Mouse (Mus musculus): ENCODE results near the gene Chrm1. TPM values are rescaled to one million over a fixed set of nuclear protein-coding genes. Genes with fewer than 3 reads are reported as not detected.

Chrm1 gene
- polyA plus RNA-seq, 2 experiments: 0.01 TPM; not detected in 1

- Histone ChIP-seq H3K9ac (replicated peaks) (peak overlapping the region; percentile 99), H3K36me3 (replicated peaks; ENCODE audit: control insufficient read depth, insufficient read depth, low read depth) (peaks cover 56% of the 10 kb centered on the region), H3K4me3 (ENCODE audit: insufficient read depth in 1 of 2, low read depth in 2 of 2, low read length in 2 of 2) (peak overlapping the region; percentile 98 to 99), H3K27me3 (ENCODE audit: control insufficient read depth, insufficient read depth, low read length) (no peaks in the 10 kb centered on the region), H3K27ac (peak overlapping the region; percentile 99), H3K4me2 (ENCODE audit: low read depth) (peak overlapping the region; percentile 98), H3K4me1 (replicated peaks; ENCODE audit: control insufficient read depth in 2 of 2, insufficient read depth in 2 of 2, low read length in 1 of 2) (peaks cover 55 to 62% of the 10 kb centered on the region in 2 experiments), H3K9me3 (ENCODE audit: control insufficient read depth, low read length) (no peaks in the 10 kb centered on the region)
- 38% methylated on average over 10 of the region's 10 CpGs for WGBS (ENCODE audit: insufficient replicate concordance)
- no peak for ATAC-seq (ENCODE audit: insufficient read depth)
- TF ChIP-seq CTCF (IDR thresholded peaks at IDR 0.05; ENCODE audit: low read depth) (no peak), EP300 (IDR thresholded peaks at IDR 0.05; ENCODE audit: low read depth) (no peak)
- DNase-seq (ENCODE audit: low read depth in 3 of 3, low spot score in 3 of 3): no peak
These were observed 48.6 kb downstream of the Chrm1 start for GRCm38 (mm10) chr19:8711949-8712869.

- ATAC-seq (ENCODE audit: insufficient read depth) (peak; percentile 20; the same call in 1 of the 2 replicates), DNase-seq (ENCODE audit: low read depth in 3 of 3, low spot score in 3 of 3) (peak; percentile 68 to 87 (median 71))
- Histone ChIP-seq H3K9me3 (ENCODE audit: control insufficient read depth, low read length) (no peaks in the 10 kb centered on the region), H3K27ac (peak overlapping the region; percentile 99), H3K27me3 (ENCODE audit: control insufficient read depth, insufficient read depth, low read length) (no peaks in the 10 kb centered on the region), H3K4me3 (ENCODE audit: insufficient read depth in 1 of 2, low read depth in 2 of 2, low read length in 2 of 2) (peak overlapping the region; percentile 98 to 99), H3K9ac (replicated peaks) (peak overlapping the region; percentile 99), H3K4me1 (replicated peaks; ENCODE audit: control insufficient read depth in 2 of 2, insufficient read depth in 2 of 2, low read length in 1 of 2) (peaks cover 53 to 62% of the 10 kb centered on the region in 2 experiments), H3K4me2 (ENCODE audit: low read depth) (peak overlapping the region; percentile 98), H3K36me3 (replicated peaks; ENCODE audit: control insufficient read depth, insufficient read depth, low read depth) (peaks cover 49% of the 10 kb centered on the region)
- TF ChIP-seq EP300 (IDR thresholded peaks at IDR 0.05; ENCODE audit: low read depth) (peak; percentile 62), CTCF (IDR thresholded peaks at IDR 0.05; ENCODE audit: low read depth) (no peak)
- 1% methylated on average over 13 of the region's 13 CpGs for WGBS (ENCODE audit: insufficient replicate concordance)
These were observed 49.3 kb downstream of the Chrm1 start for GRCm38 (mm10) chr19:8712870-8713305.

- TF ChIP-seq CTCF (IDR thresholded peaks at IDR 0.05; ENCODE audit: low read depth): peak; percentile 96
- peak; percentile 32 for TF ChIP-seq EP300 (IDR thresholded peaks at IDR 0.05; ENCODE audit: low read depth)
- Histone ChIP-seq H3K27ac (peak overlapping the region; percentile 99), H3K36me3 (replicated peaks; ENCODE audit: control insufficient read depth, insufficient read depth, low read depth) (peaks cover 43% of the 10 kb centered on the region), H3K4me3 (ENCODE audit: insufficient read depth in 1 of 2, low read depth in 2 of 2, low read length in 2 of 2) (peak overlapping the region; percentile 98 to 99), H3K4me1 (replicated peaks; ENCODE audit: control insufficient read depth in 2 of 2, insufficient read depth in 2 of 2, low read length in 1 of 2) (peaks cover 49 to 56% of the 10 kb centered on the region in 2 experiments), H3K9me3 (ENCODE audit: control insufficient read depth, low read length) (no peaks in the 10 kb centered on the region), H3K27me3 (ENCODE audit: control insufficient read depth, insufficient read depth, low read length) (no peaks in the 10 kb centered on the region), H3K4me2 (ENCODE audit: low read depth) (peak overlapping the region; percentile 98), H3K9ac (replicated peaks) (peak overlapping the region; percentile 99)
- whole genome bisulfite sequencing (ENCODE audit: insufficient replicate concordance): under 1% methylated on average over 51 of the region's 51 CpGs
- DNase-seq (ENCODE audit: low read depth in 3 of 3, low spot score in 3 of 3) (peak; percentile 81 to 86 (median 85)), ATAC-seq (ENCODE audit: insufficient read depth) (peak; percentile 82)
These were observed 49.9 kb downstream of the Chrm1 start for GRCm38 (mm10) chr19:8713306-8713996.

- peak; percentile 14; the same call in 1 of the 2 replicates for ATAC-seq (ENCODE audit: insufficient read depth)
- H3K9me3 ChIP-seq (ENCODE audit: control insufficient read depth, low read length): no peaks in the 10 kb centered on the region
These were observed 50.5 kb downstream of the Chrm1 start for GRCm38 (mm10) chr19:8713997-8714652.

More at GRCm38 (mm10) chr19:8713997-8714652, 50.5 kb downstream of the Chrm1 start:
- Histone ChIP-seq H3K36me3 (replicated peaks; ENCODE audit: control insufficient read depth, insufficient read depth, low read depth) (peaks cover 37% of the 10 kb centered on the region), H3K27me3 (ENCODE audit: control insufficient read depth, insufficient read depth, low read length) (no peaks in the 10 kb centered on the region), H3K27ac (peak overlapping the region; percentile 99), H3K4me3 (ENCODE audit: insufficient read depth in 1 of 2, low read depth in 2 of 2, low read length in 2 of 2) (peak overlapping the region; percentile 98 to 99), H3K4me2 (ENCODE audit: low read depth) (peak overlapping the region; percentile 98), H3K4me1 (replicated peaks; ENCODE audit: control insufficient read depth in 2 of 2, insufficient read depth in 2 of 2, low read length in 1 of 2) (peaks cover 51 to 52% of the 10 kb centered on the region in 2 experiments), H3K9ac (replicated peaks) (peak overlapping the region; percentile 99)
- WGBS (ENCODE audit: insufficient replicate concordance): 6% methylated on average over 13 of the region's 13 CpGs
- no peak for DNase-seq (ENCODE audit: low read depth in 3 of 3, low spot score in 3 of 3)
- TF ChIP-seq CTCF (IDR thresholded peaks at IDR 0.05; ENCODE audit: low read depth) (no peak), EP300 (IDR thresholded peaks at IDR 0.05; ENCODE audit: low read depth) (no peak)

Data from liver, embryonic 14.5 days (tissue).